In the genomic region with DNA sequence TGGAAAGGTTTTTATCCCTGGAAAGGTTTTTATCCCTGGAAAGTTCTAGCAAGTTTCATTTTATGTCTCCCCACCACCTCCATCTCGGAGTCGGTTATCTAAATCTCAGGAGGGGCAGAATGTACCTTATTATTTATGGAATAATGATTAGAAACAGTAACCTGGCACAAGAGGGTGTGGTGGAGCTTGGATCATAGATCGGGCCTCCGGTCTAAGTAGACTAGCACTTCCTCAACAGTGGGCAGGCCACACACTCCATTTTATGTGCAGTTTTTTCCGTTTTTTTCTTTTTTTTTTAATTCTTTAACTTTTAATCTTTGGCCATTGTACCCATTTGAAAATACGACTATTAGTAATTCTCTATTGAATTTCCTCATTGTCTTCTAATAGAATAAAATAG, we compare ENCODE assay signal across 16 mouse cellular contexts. TPM values are rescaled to one million over a fixed set of nuclear protein-coding genes. Genes with fewer than 3 reads are reported as not detected.
A peak's percentile ranks its signal among the peaks of the same experiment; 100 is the strongest.
DNase-seq lines count a peak whose midpoint lies in the region; ATAC-seq and TF ChIP-seq lines count a peak whose summit lies in the region.
"Had no signal": no experiment of that assay in that cellular context is flagged by ENCODE, and none has a peak within 500 bp of the region (broad histone marks: within the 10 kb centered on the region; RNA-seq: fewer than 3 reads in every experiment).

No protein-coding gene starts in this region.

- H3K9ac ChIP-seq in hindbrain, postnatal 0 days (replicated peaks; ENCODE audit: low read length) = no peak overlapping the region
- H3K9ac ChIP-seq in hindbrain, embryonic 14.5 days = no peak overlapping the region
- H3K9ac ChIP-seq: forebrain, postnatal 0 days; lung, embryonic 15.5 days had no signal

- TF ChIP-seq POLR2A in bone marrow macrophage, adult 2 months (IDR thresholded peaks at IDR 0.05; ENCODE audit: borderline replicate concordance, low read depth, low read length) = no peak

- no peaks in the 10 kb centered on the region for H3K9me3 ChIP-seq in hindbrain, postnatal 0 days (ENCODE audit: low read length)
- H3K9me3 ChIP-seq in hindbrain, embryonic 14.5 days (ENCODE audit: control insufficient read depth, low read length) = 0 out of 2 replicates have a peak, but pooled peaks cover 3% of the 10 kb centered on the region
- H3K9me3 ChIP-seq: limb, embryonic 10.5 days; lung, embryonic 15.5 days had no signal

- ATAC-seq in hindbrain, postnatal 0 days = no peak
- no peak for ATAC-seq in hindbrain, embryonic 14.5 days (ENCODE audit: low FRiP score)
- ATAC-seq: forebrain, postnatal 0 days had no signal

- 24% methylated on average over 6 of the region's 6 CpGs for WGBS in macrophage (ENCODE audit: missing documents)
- 94% methylated on average over 6 of the region's 6 CpGs for WGBS in hindbrain, postnatal 0 days
- 93% methylated on average over 6 of the region's 6 CpGs for WGBS in hindbrain, embryonic 14.5 days

- peaks cover 8% of the 10 kb centered on the region; the same call in 1 of the 2 replicates for H3K36me3 ChIP-seq in macrophage (ENCODE audit: inconsistent target)
- no peaks in the 10 kb centered on the region for H3K36me3 ChIP-seq in hindbrain, postnatal 0 days (ENCODE audit: insufficient read depth, low read length)
- no peaks in the 10 kb centered on the region for H3K36me3 ChIP-seq in hindbrain, embryonic 14.5 days (replicated peaks; ENCODE audit: control insufficient read depth, insufficient read depth)

- H3K4me3 ChIP-seq in layer of hippocampus, adult 2 months = peak overlapping the region; percentile 29; the same call in 1 of the 2 replicates
- peak overlapping the region; percentile 59 for H3K4me3 ChIP-seq in bone marrow macrophage, adult 2 months (ENCODE audit: insufficient read depth, low read length)
- H3K4me3 ChIP-seq in macrophage (ENCODE audit: inconsistent target) = peak overlapping the region; percentile 54
- no peak overlapping the region for H3K4me3 ChIP-seq in hindbrain, postnatal 0 days (ENCODE audit: low read length)
- no peak overlapping the region for H3K4me3 ChIP-seq in hindbrain, embryonic 14.5 days (replicated peaks; ENCODE audit: low read length)
- H3K4me3 ChIP-seq: limb, embryonic 10.5 days; lung, embryonic 15.5 days had no signal

- DNase-seq in layer of hippocampus, adult 2 months (ENCODE audit: low spot score in 2 of 2) = no peak
- no peak for DNase-seq in layer of hippocampus, postnatal 25 days (ENCODE audit: extremely low spot score in 1 of 2, low spot score in 1 of 2)
- DNase-seq in CD4-positive helper T cell, adult 2 months (ENCODE audit: low read depth, low spot score) = peak; percentile 26
- no peak for DNase-seq in left cerebral cortex, adult 18-20 months (ENCODE audit: low spot score in 2 of 2)
- DNase-seq in hindbrain, postnatal 0 days (ENCODE audit: low spot score) = no peak
- no peak for DNase-seq in hindbrain, embryonic 14.5 days (ENCODE audit: low spot score)
- DNase-seq: adrenal gland, postnatal 10 days; cerebellum, adult 11 months; forebrain, postnatal 0 days; gastrocnemius, postnatal 14 days; spleen, adult 18-20 months had no signal

- H3K4me2 ChIP-seq in hindbrain, postnatal 0 days (ENCODE audit: low read depth, low read length) = no peak overlapping the region
- no peak overlapping the region for H3K4me2 ChIP-seq in hindbrain, embryonic 14.5 days (replicated peaks)
- H3K4me2 ChIP-seq: lung, embryonic 15.5 days; midbrain, embryonic 11.5 days had no signal

- H3K79me2 ChIP-seq in macrophage (ENCODE audit: inconsistent target) = peaks cover 92% of the 10 kb centered on the region

- H3K27me3 ChIP-seq in hindbrain, postnatal 0 days (ENCODE audit: insufficient read depth, low read length) = no peaks in the 10 kb centered on the region
- no peaks in the 10 kb centered on the region for H3K27me3 ChIP-seq in hindbrain, embryonic 14.5 days (ENCODE audit: control insufficient read depth, insufficient read depth, low read length)
- H3K27me3 ChIP-seq: lung, embryonic 15.5 days had no signal

- peaks cover 7% of the 10 kb centered on the region for H3K4me1 ChIP-seq in bone marrow macrophage, adult 2 months (ENCODE audit: control insufficient read depth, insufficient read depth, low read length)
- H3K4me1 ChIP-seq in hindbrain, postnatal 0 days (ENCODE audit: insufficient read depth, low read length) = no peaks in the 10 kb centered on the region
- H3K4me1 ChIP-seq in hindbrain, embryonic 14.5 days (replicated peaks; ENCODE audit: control insufficient read depth, insufficient read depth, low read length) = no peaks in the 10 kb centered on the region
- H3K4me1 ChIP-seq: lung, embryonic 15.5 days had no signal

- TF ChIP-seq CTCF in layer of hippocampus, adult 2 months (conservative IDR thresholded peaks at IDR 0.05) = no peak
- no peak for TF ChIP-seq CTCF in bone marrow macrophage, adult 2 months (IDR thresholded peaks at IDR 0.05; ENCODE audit: low read depth, low read length)
- no peak for TF ChIP-seq CTCF in hindbrain, postnatal 0 days (IDR thresholded peaks at IDR 0.05; ENCODE audit: low read depth)

- peak overlapping the region; percentile 44; the same call in 1 of the 2 replicates for H3K27ac ChIP-seq in layer of hippocampus, adult 2 months
- H3K27ac ChIP-seq in bone marrow macrophage, adult 2 months (ENCODE audit: insufficient read depth, low read depth, low read length) = peak overlapping the region; percentile 94
- peak overlapping the region; percentile 94 for H3K27ac ChIP-seq in macrophage
- no peak overlapping the region for H3K27ac ChIP-seq in hindbrain, postnatal 0 days
- H3K27ac ChIP-seq in hindbrain, embryonic 14.5 days = no peak overlapping the region
- H3K27ac ChIP-seq: limb, embryonic 10.5 days had no signal

RNA-seq across cellular contexts. Expression of a gene that starts 8.4 kb away (rescaled TPM):
- total RNA-seq in layer of hippocampus, adult 2 months (2021) = 1 to 10 TPM; 1.9 to 2.1 TPM
- total RNA-seq in layer of hippocampus, postnatal 25 days (2021) = 1 to 10 TPM; 2.7 TPM
- polyA plus RNA-seq in bone marrow macrophage, adult 2 months (2012; ENCODE audit: insufficient read depth, insufficient read length, missing spikeins) = 97.4 and 98.2 TPM in 2 replicates
- total RNA-seq in macrophage (2018; cell fraction: chromatin; rRNA removed) = 100 to 1,000 TPM in 14 of 26 experiments, 10 to 100 TPM in 12; 43.7 to 128 (median 103) TPM
- total RNA-seq in macrophage (2018; cell fraction: cytosol; rRNA removed) = 100 to 1,000 TPM in 12 of 26 experiments, 10 to 100 TPM in 14; 70.9 to 125 (median 96.1) TPM
- total RNA-seq in macrophage (2018; cell fraction: nucleus; rRNA removed) = 100 to 1,000 TPM in 17 of 26 experiments, 10 to 100 TPM in 9; 60.2 to 219 (median 108) TPM
- 86.3 to 116 TPM (median 89.4 TPM) in 3 replicates for polyA plus RNA-seq in macrophage (2018)
- 1 to 10 TPM; 2.5 TPM for total RNA-seq in left cerebral cortex, adult 18-20 months (2021)
- 2.8 and 3.0 TPM in 2 replicates for total RNA-seq in hindbrain, postnatal 0 days (2014; rRNA removed)
- polyA plus RNA-seq in hindbrain, postnatal 0 days (2015; fragmentation: Nextera tagmentation; extraction: Ambion mirVana) = 5.0 and 5.4 TPM in 2 replicates
- polyA plus RNA-seq in hindbrain, embryonic 14.5 days (2014; fragmentation: Nextera tagmentation; extraction: Ambion mirVana) = 5.5 and 6.2 TPM in 2 replicates

Comparison
In these comparisons a context has a peak if more than half of its experiments do, and no peak if none do; other contexts are left out.
1. H3K27ac ChIP-seq: peak in layer of hippocampus, adult 2 months (single experiment), bone marrow macrophage, adult 2 months (single experiment) and macrophage (single experiment); none in hindbrain, postnatal 0 days (single experiment) and hindbrain, embryonic 14.5 days (single experiment).
2. H3K4me3 ChIP-seq: peak in layer of hippocampus, adult 2 months (single experiment), bone marrow macrophage, adult 2 months (single experiment) and macrophage (single experiment); none in hindbrain, postnatal 0 days (single experiment) and hindbrain, embryonic 14.5 days (single experiment).